Mouse (Mus musculus) embryo, embryonic 9.5 days (tissue): ENCODE data around the gene Stil.

ENCODE experiments used
- DNase-seq: peaks from one replicate; pipeline ENCODE4 v3.0.0-alpha.2; 2017; ENCODE audit errors: extremely low spot score

The Stil gene

DNA sequence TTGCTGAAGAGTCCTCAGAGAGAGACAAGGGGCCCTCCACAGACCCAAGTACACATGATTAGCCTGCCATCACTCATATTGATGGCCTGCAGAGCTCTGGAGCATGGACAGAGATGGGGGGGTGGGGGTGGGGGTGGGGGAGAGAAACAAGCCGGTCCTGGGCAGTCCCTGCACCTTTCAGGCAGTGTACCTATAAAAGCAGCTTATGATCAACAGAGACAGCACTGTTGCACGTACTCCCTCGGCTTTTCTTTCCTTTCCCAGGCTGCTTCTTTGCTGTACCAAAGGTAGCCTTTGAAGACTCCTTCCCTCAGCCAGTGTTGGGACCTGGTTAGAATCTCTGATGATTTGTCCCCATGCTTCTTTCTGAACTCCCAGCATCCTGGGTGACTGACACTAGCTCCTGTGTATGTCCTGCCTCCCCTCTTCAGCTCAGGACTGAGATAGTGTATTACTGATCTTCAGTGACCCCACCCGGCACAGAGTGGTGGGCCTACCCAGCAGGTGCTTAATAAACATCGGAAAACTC is 79.9 kb downstream of the Stil start:
- no peak for DNase-seq

DNA sequence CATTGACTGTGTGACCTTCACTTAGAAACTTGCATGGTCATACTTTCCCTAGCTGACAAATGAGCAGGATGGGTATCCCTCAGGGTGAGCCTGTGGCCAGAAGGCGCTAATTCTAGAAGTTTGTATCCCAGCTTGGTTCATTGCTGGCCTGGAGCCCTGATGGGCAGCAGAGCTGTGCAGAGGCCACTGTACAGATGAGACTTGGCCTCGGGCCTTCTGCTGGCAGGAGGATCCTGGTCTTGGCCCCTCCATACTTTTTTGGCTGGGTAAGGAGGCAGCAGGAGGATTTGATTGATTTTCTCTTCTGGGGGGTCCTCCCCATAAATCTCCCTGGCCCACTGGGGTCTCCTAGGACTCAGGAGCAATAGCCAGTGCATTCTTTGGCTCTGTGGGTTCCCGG is 83.1 kb downstream of the Stil start:
- DNase-seq = no peak

DNA sequence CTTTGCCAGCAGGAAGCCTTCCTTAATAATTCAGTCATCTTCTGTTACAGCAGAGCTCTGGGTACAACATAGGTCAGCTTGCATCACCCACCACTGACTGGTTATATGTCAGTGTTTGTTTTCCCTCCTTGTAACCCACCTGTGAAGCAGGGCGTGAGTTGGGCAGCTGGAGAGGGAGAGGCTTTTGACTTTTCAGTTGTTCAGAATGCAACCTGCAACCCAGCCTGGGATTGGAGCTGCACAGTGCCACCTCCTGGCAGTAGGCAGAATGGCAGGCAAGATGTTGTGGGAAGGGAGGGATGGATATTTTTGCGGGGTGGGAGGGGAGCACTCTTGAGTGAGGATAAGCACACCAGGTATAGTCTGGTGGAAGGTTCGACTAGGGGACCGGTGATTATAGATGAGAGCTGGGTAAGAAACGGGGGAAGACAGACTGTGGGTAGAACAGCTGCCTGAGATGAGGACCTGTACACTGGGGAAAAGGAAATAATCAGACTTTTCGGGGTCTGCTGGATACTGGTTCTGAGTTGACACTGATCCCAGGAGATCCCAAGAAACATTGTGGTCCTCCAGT is 85.7 kb downstream of the Stil start:
- DNase-seq = peak; percentile 68

DNA sequence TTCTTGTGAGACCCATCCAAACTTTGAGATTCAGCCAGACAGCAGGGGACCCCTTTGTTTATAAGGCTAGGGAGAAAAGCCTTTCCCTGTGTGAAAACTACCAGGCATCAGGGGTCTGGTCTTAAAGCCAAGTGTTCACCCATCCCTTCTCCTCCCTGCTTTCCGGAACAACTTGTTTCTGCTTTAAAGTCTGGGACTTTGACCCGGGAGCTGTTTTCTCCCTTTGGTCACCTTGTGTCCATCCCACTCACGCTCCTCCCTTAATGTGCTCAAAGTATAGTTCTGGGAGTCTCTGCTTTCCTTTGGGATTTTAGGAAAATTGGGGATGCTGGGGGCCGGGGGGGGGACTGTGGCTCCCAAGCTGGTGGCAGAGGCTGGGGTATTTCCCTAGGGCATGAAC is 86.3 kb downstream of the Stil start:
- no peak for DNase-seq

DNA sequence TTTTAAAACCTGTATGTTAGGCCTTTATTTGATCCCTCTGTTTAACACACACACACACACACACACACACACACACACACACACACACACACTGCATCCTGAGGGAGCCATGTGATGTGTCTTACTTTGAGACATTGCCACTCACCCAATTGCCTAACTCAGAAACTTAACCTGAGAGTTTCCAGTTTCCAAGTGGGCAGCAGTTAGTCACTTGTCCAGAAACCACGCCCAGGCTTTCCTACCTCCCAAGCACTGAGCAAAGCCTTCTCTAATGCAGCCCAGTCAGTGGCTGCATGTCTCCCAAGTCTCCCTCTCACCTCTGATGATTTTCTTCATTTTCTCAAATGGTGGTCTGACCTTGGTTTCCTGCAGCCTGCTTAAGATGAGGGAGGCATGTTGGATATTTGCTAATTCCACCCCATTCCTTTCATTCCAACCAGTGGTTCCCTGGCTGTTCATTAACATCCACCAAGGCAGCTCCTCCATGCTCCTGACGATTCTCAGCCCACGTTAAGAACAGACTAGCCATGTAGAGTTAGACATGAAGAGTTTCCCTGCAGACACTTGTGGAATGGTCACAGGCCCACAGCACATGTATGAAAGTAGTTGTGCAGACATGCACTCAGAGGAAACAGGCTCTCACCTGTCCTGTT is 86.9 kb downstream of the Stil start:
- DNase-seq = no peak

DNA sequence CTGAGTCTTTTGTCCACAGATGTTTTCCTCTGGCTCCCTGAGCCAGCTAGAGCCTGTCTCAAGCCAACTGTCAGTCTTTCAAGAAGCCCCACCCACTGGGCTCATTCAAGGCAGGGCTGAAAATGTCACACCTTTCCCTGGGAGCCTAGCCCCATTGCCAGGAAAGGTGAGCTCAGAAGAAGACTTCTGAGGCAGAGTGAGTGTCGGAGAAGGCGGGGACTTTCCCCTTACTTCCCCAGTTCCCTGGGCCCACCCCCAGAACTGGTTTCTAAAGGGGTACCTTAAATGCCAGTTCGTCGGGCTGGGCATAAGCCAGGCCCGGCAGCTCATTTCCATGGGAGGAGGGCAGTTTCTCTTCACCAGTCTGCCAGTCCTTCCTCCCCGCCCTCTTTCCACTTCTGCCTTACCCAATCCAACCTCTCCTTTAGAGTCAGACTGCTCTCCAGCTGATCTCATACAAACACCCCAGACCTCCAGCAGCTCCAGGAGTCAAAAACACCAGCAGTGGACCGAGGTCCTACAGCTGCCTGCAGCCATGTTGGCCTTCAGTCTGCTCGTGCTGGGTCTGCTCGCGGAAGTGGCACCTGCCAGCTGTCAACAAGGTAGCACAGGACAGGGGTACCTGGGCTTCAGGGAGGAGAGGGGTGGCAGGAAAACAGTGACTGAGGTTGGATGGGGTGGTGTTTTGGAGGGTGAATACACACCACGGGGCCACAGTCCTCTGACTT is 88.8 kb downstream of the Stil start, which contains the start of gene Pdzk1ip1:
Gene Pdzk1ip1 (plus strand): TSS at position 98 of the 728 bp plus-strand sequence.
- no peak for DNase-seq

DNA sequence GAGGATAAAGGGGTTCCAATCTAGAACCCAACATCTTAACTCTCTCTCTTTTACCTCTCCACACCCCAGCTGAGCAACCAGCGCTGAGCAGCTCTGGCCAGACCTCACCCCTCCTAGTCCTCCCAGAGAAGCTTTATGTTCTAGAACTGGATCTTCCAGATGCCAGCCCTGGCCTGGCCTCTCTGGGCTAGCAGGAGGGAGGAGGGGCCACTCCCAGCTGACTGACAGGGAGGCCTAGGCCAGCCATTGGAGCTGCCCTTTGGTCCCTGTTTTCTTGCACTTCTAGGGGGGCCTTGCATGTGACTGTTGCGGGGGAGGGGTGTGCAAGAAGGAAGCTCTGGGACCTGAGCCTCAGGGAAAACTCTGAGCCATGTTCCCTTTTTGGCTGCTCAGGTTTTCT is 90.6 kb downstream of the Stil start:
- DNase-seq = no peak

DNA sequence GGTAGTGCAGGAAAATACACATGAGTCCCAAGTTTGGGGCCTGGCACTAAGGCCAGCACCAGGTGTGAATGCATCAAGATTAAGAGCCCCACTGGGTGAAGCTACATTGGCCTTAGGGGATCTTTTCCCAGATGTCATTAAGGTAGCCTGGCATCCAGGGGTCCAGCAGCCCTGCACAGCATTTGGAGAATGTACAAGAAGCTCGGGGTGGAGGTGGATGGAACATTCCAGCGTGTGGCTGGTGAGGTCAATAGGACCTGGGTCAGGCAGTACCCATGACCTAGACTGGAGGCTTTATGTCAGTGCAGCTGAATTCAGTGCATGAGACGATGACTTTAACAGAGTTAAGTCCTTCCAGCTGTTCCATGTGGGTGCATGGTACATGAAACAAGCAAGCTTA is 91.8 kb downstream of the Stil start:
- no peak for DNase-seq
